Comparison of ENCODE assay signal across 15 mouse cellular contexts in the genomic region with DNA sequence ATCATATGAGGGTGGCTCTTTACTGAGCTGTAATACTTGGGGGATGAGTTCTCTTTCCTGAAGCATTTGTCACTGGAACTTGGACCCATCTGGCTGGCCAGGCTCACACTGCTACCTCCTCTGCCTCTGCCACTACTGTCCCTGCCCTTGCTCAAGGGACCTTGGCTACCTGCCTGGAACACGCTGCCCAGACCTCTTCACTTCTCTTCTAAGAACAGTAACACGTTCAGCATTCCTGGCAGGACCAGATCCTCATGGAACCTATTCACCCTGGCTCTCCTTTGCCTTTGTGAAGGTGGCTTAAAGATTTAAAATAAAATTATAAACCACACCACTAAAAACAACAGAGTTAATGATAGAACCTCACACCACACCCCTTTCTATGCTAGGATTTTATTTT.
A peak's percentile ranks its signal among the peaks of the same experiment; 100 is the strongest.
DNase-seq lines count a peak whose midpoint lies in the region; ATAC-seq and TF ChIP-seq lines count a peak whose summit lies in the region.
"Had no signal": no experiment of that assay in that cellular context is flagged by ENCODE, and none has a peak within 500 bp of the region (broad histone marks: within the 10 kb centered on the region; RNA-seq: fewer than 3 reads in every experiment).

No protein-coding gene starts in this region.

- no peak overlapping the region for H3K4me2 ChIP-seq in kidney, embryonic 14.5 days (replicated peaks; ENCODE audit: low read depth, low read length)
- H3K4me2 ChIP-seq: liver, embryonic 12.5 days had no signal

- no peaks in the 10 kb centered on the region for H3K36me3 ChIP-seq in kidney, embryonic 14.5 days (ENCODE audit: control insufficient read depth, insufficient read depth, low read length)
- H3K36me3 ChIP-seq in thymus, adult 2 months (ENCODE audit: control insufficient read depth, insufficient read depth, low read length) = no peaks in the 10 kb centered on the region
- H3K36me3 ChIP-seq: embryonic facial prominence, embryonic 10.5 days; liver, embryonic 12.5 days; midbrain, embryonic 10.5 days had no signal

- H3K27me3 ChIP-seq in kidney, embryonic 14.5 days (ENCODE audit: control insufficient read depth, insufficient read depth, low read length) = no peaks in the 10 kb centered on the region
- no peaks in the 10 kb centered on the region for H3K27me3 ChIP-seq in thymus, adult 2 months (ENCODE audit: control insufficient read depth, insufficient read depth, low read length)
- H3K27me3 ChIP-seq: CH12.LX; liver, embryonic 12.5 days had no signal

- H3K4me1 ChIP-seq in kidney, embryonic 14.5 days (ENCODE audit: control insufficient read depth, insufficient read depth, low read length) = no peaks in the 10 kb centered on the region
- H3K4me1 ChIP-seq in thymus, adult 2 months (replicated peaks; ENCODE audit: control insufficient read depth, insufficient read depth, low read length) = no peaks in the 10 kb centered on the region
- H3K4me1 ChIP-seq: liver, embryonic 12.5 days had no signal

- no peak overlapping the region for H3K4me3 ChIP-seq in kidney, embryonic 14.5 days (ENCODE audit: low read length)
- H3K4me3 ChIP-seq in thymus, adult 2 months (ENCODE audit: control insufficient read depth, insufficient read depth, low read length) = no peak overlapping the region
- H3K4me3 ChIP-seq: embryonic facial prominence, embryonic 10.5 days; liver, embryonic 12.5 days; midbrain, embryonic 10.5 days had no signal

- no peak for ATAC-seq in kidney, embryonic 14.5 days (ENCODE audit: low FRiP score, low TSS enrichment)
- ATAC-seq in activated CD4-positive, CD25-positive, alpha-beta regulatory T cell, adult 4 months = no peak
- ATAC-seq: forebrain, postnatal 0 days; hindbrain, postnatal 0 days; liver, embryonic 12.5 days had no signal

- WGBS in kidney, embryonic 14.5 days = 77% methylated on average over 2 of the region's 2 CpGs
- 84% methylated on average over 2 of the region's 2 CpGs for WGBS in thymus, adult 2 months

- no peaks in the 10 kb centered on the region for H3K9me3 ChIP-seq in kidney, embryonic 14.5 days (ENCODE audit: control insufficient read depth, low read length)
- H3K9me3 ChIP-seq: embryonic facial prominence, embryonic 10.5 days; liver, embryonic 12.5 days; midbrain, embryonic 10.5 days had no signal

- no peak overlapping the region for H3K27ac ChIP-seq in kidney, embryonic 14.5 days (ENCODE audit: low read depth, low read length)
- no peak overlapping the region for H3K27ac ChIP-seq in thymus, adult 2 months (ENCODE audit: control insufficient read depth, insufficient read depth, low read length)
- H3K27ac ChIP-seq: embryonic facial prominence, embryonic 10.5 days; hindbrain, postnatal 0 days; liver, embryonic 12.5 days; midbrain, embryonic 10.5 days had no signal

- no peak for TF ChIP-seq CTCF in thymus, adult 2 months (IDR thresholded peaks at IDR 0.05; ENCODE audit: borderline replicate concordance, control insufficient read depth, extremely low read depth, insufficient read depth, low read length, poor library complexity)

- DNase-seq in adrenal gland, adult (ENCODE audit: inconsistent age in 2 of 2, low spot score in 1 of 2) = peak; percentile 52 to 59
- DNase-seq in adrenal gland, postnatal 4 days (ENCODE audit: low spot score in 2 of 2) = no peak
- peak; percentile 19 for DNase-seq in kidney, adult 11 months
- DNase-seq in lung, postnatal 14 days = peak; percentile 11
- no peak for DNase-seq in lung, adult 18-20 months
- DNase-seq in thymus, adult 2 months = no peak
- DNase-seq: forebrain, postnatal 0 days; lung, postnatal 36 days had no signal

- no peak for TF ChIP-seq POLR2A in thymus, adult 2 months (IDR thresholded peaks at IDR 0.05; ENCODE audit: control insufficient read depth, extremely low read depth, insufficient read depth, low read length, poor library complexity)

- H3K9ac ChIP-seq in kidney, embryonic 14.5 days (ENCODE audit: low read depth, low read length) = no peak overlapping the region
- H3K9ac ChIP-seq: forebrain, postnatal 0 days; liver, embryonic 12.5 days had no signal

Comparison
In these comparisons a context has a peak if more than half of its experiments do, and no peak if none do; other contexts are left out.
1. DNase-seq: peak in adrenal gland, adult (2 of 2), kidney, adult 11 months (single experiment) and lung, postnatal 14 days (single experiment); none in adrenal gland, postnatal 4 days (0 of 2), lung, adult 18-20 months (0 of 2) and thymus, adult 2 months (single experiment).